Mouse (Mus musculus): ENCODE data around the gene Rlf. TPM values are rescaled to one million over a fixed set of nuclear protein-coding genes. Genes with fewer than 3 reads are reported as not detected.
A peak's percentile ranks its signal among the peaks of the same experiment; 100 is the strongest.
"Not testable (repeated sequence)": the region's sequence is repeated elsewhere in the genome, so short reads cannot be mapped to it uniquely, and the experiment has no call there.

Rlf gene
- polyA plus RNA-seq, 1 experiment: 16.1 TPM

GRCm38 (mm10) chr4:121167656-121168055, 47.2 kb downstream of the Rlf start:
- DNase-seq (ENCODE audit: extremely low spot score in 1 of 2, low spot score in 1 of 2): no peak

DNA sequence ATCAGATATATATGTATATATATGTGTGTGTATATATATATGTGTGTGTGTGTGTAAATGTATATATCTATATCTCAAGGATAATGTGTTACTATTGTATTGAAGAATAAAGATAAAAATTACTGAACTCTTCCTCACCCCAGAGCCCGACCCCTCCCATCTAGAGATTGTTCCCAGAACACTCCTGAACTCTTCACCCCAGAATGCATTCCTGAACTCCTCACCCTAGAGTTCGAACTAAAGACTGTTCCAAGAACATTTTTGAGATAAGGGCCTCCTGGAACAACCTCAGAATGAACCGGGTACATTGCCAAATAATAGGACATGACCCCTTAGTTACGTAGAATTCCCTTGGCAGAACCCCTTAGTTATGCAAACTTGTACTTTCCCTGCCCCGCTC, 48.2 kb downstream of the Rlf start:
- DNase-seq (ENCODE audit: extremely low spot score in 1 of 2, low spot score in 1 of 2): not testable (repeated sequence)

- DNase-seq (ENCODE audit: extremely low spot score in 1 of 2, low spot score in 1 of 2): no peak
These were observed 51.3 kb downstream of the Rlf start for GRCm38 (mm10) chr4:121163501-121164030.

- DNase-seq (ENCODE audit: extremely low spot score in 1 of 2, low spot score in 1 of 2): no peak
These were observed 105.8 kb downstream of the Rlf start, which contains the start of gene Tmco2 for GRCm38 (mm10) chr4:121109126-121109525. Tmco2 (minus strand) TSS chr4:121109226.

- peak; percentile 74 to 76 for DNase-seq (ENCODE audit: extremely low spot score in 1 of 2, low spot score in 1 of 2)
These were observed 111.6 kb downstream of the Rlf start for GRCm38 (mm10) chr4:121103304-121103703.

DNA sequence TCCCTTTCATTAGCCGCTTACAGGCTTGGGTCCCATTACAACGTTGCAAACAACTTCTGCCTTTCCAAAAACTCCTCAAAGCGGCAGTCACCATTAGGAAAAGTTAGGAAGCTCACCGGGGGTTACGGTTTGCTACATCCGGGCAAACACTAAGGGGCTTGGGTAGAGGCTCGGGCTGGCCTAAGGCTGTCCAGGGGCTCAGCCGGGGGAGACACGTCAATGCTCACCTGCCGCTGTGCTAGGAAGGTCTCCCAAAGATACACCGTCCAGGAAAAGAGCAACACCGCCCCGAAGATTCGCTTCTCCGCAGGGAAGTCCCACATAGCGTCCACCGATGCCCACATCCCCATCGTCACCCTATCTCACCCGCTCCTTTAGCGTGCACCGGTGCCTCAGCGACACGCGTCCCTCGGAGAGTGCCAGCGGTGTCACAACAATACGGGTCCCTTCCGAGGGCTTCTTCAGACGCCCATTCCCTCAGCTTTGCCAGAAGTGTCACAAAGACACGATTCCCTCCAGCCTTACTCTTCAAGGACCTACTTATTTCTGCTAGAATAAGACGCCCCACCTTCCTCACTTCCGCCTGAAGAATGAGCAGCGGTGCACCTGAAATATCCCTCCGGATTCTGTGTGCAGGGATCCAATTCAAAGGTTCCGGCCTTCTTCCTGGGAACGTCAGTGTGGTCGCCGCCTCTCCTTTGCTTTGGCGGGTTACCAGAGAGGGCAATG, 117.1 kb downstream of the Rlf start, which contains the start of gene Zmpste24:
Gene Zmpste24 (minus strand): TSS at position 592 of the 729 bp plus-strand sequence.
- DNase-seq (ENCODE audit: extremely low spot score in 1 of 2, low spot score in 1 of 2): peak; percentile 82 to 95

Other genes starting within 250 kb of the Rlf start
- gene Smap2, start 197.8 kb downstream of the Rlf start, polyA plus RNA-seq (2012; rRNA removed): 96.8 and 103 TPM in 2 replicates
- 5.8 and 7.2 TPM in 2 replicates for gene Col9a2, start 175.7 kb downstream of the Rlf start, polyA plus RNA-seq (2012; rRNA removed)
- 22.1 and 22.6 TPM in 2 replicates for gene Zmpste24, start 116.8 kb downstream of the Rlf start, polyA plus RNA-seq (2012; rRNA removed)
- not detected in 2 replicates for gene Tmco2, start 105.9 kb downstream of the Rlf start, polyA plus RNA-seq (2012; rRNA removed)
- not detected in 2 replicates for gene Gm12888, start 109.8 kb upstream of the Rlf start, polyA plus RNA-seq (2012; rRNA removed)
- not detected in 2 replicates for gene Gm12886, start 208.0 kb upstream of the Rlf start, polyA plus RNA-seq (2012; rRNA removed)

Measured in frontal cortex, adult 2 months (tissue).